Mouse (Mus musculus) midbrain, embryonic 15.5 days (tissue): ENCODE results near the gene Olfr1392. TPM values are rescaled to one million over a fixed set of nuclear protein-coding genes. Genes with fewer than 3 reads are reported as not detected.

Experiments
- polyA plus RNA-seq: library from polyadenylated mRNA; unstranded; fragments of >200 nt; fragmentation: Nextera tagmentation; extraction: Ambion mirVana; gene quantifications from 2 replicates; pipeline ENCODE4 v1.2.1, GENCODE M21; 2015

Olfr1392 gene
- polyA plus RNA-seq, 1 experiment from 2014 or later, result 0.04 TPM

Other genes starting within 250 kb of the Olfr1392 start
- gene 9930111J21Rik2, start 234.0 kb upstream of the Olfr1392 start, polyA plus RNA-seq, result 0.37 and 0.38 TPM in 2 replicates
- gene Tgtp2, start 221.1 kb upstream of the Olfr1392 start, polyA plus RNA-seq, result 0.68 TPM in 1 of 2 replicates, not detected in the other
- gene Ifi47, start 208.7 kb upstream of the Olfr1392 start, polyA plus RNA-seq, result 0.35 and 0.56 TPM in 2 replicates
- gene Olfr1396, start 170.4 kb upstream of the Olfr1392 start, polyA plus RNA-seq, result 0.11 TPM in 1 of 2 replicates, not detected in the other
- gene Olfr1395, start 143.0 kb upstream of the Olfr1392 start, polyA plus RNA-seq, result not detected in 2 replicates
- gene Olfr1394, start 130.9 kb upstream of the Olfr1392 start, polyA plus RNA-seq, result not detected in 2 replicates
- 0.09 and 0.15 TPM in 2 replicates for gene Btnl9, start 98.1 kb upstream of the Olfr1392 start, polyA plus RNA-seq
- 45.1 and 46.0 TPM in 2 replicates for gene Zfp62, start 82.0 kb upstream of the Olfr1392 start, polyA plus RNA-seq
- gene Mgat1, start 41.1 kb upstream of the Olfr1392 start, polyA plus RNA-seq, result 35.3 and 35.4 TPM in 2 replicates
- gene Olfr1393, start 7.0 kb upstream of the Olfr1392 start, polyA plus RNA-seq, result 0.05 TPM in 1 of 2 replicates, not detected in the other
- gene Olfr10, start 19.5 kb downstream of the Olfr1392 start, polyA plus RNA-seq, result not detected in 2 replicates
- not detected in 2 replicates for gene Olfr1391, start 37.5 kb downstream of the Olfr1392 start, polyA plus RNA-seq
- gene Olfr1390, start 49.9 kb downstream of the Olfr1392 start, polyA plus RNA-seq, result not detected in 2 replicates
- not detected in 2 replicates for gene Olfr1389, start 137.8 kb downstream of the Olfr1392 start, polyA plus RNA-seq
- 0.05 TPM in 1 of 2 replicates, not detected in the other for gene Olfr1388, start 151.3 kb downstream of the Olfr1392 start, polyA plus RNA-seq
- not detected in 2 replicates for gene Olfr1387, start 170.1 kb downstream of the Olfr1392 start, polyA plus RNA-seq
- gene Olfr1386, start 179.8 kb downstream of the Olfr1392 start, polyA plus RNA-seq, result not detected in 2 replicates
- gene Olfr1385, start 203.8 kb downstream of the Olfr1392 start, polyA plus RNA-seq, result 0.05 and 0.08 TPM in 2 replicates
- not detected in 2 replicates for gene Olfr1384, start 221.4 kb downstream of the Olfr1392 start, polyA plus RNA-seq
- gene Olfr1383, start 234.4 kb downstream of the Olfr1392 start, polyA plus RNA-seq, result not detected in 2 replicates
- gene Olfr1382, start 243.0 kb downstream of the Olfr1392 start, polyA plus RNA-seq, result not detected in 2 replicates